Mouse (Mus musculus) frontal cortex, adult 2 months (tissue): ENCODE results near the gene Draxin. TPM values are rescaled to one million over a fixed set of nuclear protein-coding genes. Genes with fewer than 3 reads are reported as not detected.

ENCODE experiments used
- DNase-seq, 2 experiments: peaks; one replicate each; pipeline ENCODE4 v3.0.0; 2022; ENCODE audit warnings: low spot score in 1 of 2; ENCODE audit errors: extremely low spot score in 1 of 2
- polyA plus RNA-seq: library from polyadenylated mRNA; depleted of rRNA; stranded (reverse); fragments of >200 nt; gene quantifications from 2 replicates; pipeline ENCODE4 v1.2.3, GENCODE M21; 2012

The Draxin gene
- polyA plus RNA-seq, 1 experiment, result 1.2 TPM

- DNase-seq, result no peak
Measured at GRCm38 (mm10) chr4:148154006-148154405, 23.5 kb upstream of the Draxin start.

GRCm38 (mm10) chr4:148152547-148152946 lies 22.0 kb upstream of the Draxin start:
- no peak for DNase-seq

- peak; percentile 82 to 88 for DNase-seq
Measured at GRCm38 (mm10) chr4:148151267-148152168, 21.0 kb upstream of the Draxin start, which contains the start of gene Fbxo6. Gene Fbxo6 (minus strand): TSS chr4:148152140.

- no peak for DNase-seq
Measured at GRCm38 (mm10) chr4:148150953-148151266, 20.4 kb upstream of the Draxin start.

GRCm38 (mm10) chr4:148150242-148150641 lies 19.7 kb upstream of the Draxin start:
- no peak for DNase-seq

- no peak for DNase-seq
Measured at GRCm38 (mm10) chr4:148149540-148149939, 19.0 kb upstream of the Draxin start.

GRCm38 (mm10) chr4:148147714-148148113 lies 17.2 kb upstream of the Draxin start:
- DNase-seq, result no peak

GRCm38 (mm10) chr4:148143721-148144120 lies 13.2 kb upstream of the Draxin start:
- DNase-seq, result no peak

GRCm38 (mm10) chr4:148140098-148141011 lies 9.9 kb upstream of the Draxin start:
- peak; percentile 85 to 92 for DNase-seq

- no peak for DNase-seq
Measured at GRCm38 (mm10) chr4:148139767-148140097, 9.2 kb upstream of the Draxin start.

GRCm38 (mm10) chr4:148137503-148137902 lies 7.0 kb upstream of the Draxin start:
- DNase-seq, result no peak

- no peak for DNase-seq
Measured at GRCm38 (mm10) chr4:148134988-148135387, 4.5 kb upstream of the Draxin start.

- DNase-seq, result no peak
Measured at GRCm38 (mm10) chr4:148131497-148132081, 1.1 kb upstream of the Draxin start.

- DNase-seq, result no peak
Measured at GRCm38 (mm10) chr4:148130133-148130532, 365 bp downstream of the Draxin start, which contains the start of gene Mad2l2. Gene Mad2l2 (plus strand): TSS chr4:148130384.

- DNase-seq, result no peak
Measured at GRCm38 (mm10) chr4:148128672-148129071, 1.8 kb downstream of the Draxin start.

- DNase-seq, result no peak
Measured at GRCm38 (mm10) chr4:148128241-148128640, 2.3 kb downstream of the Draxin start.

GRCm38 (mm10) chr4:148122694-148123066 lies 7.8 kb downstream of the Draxin start:
- DNase-seq, result no peak

- DNase-seq, result no peak
Measured at GRCm38 (mm10) chr4:148121982-148122693, 8.4 kb downstream of the Draxin start.

- DNase-seq, result peak; percentile 33 to 56
Measured at GRCm38 (mm10) chr4:148121362-148121761, 9.1 kb downstream of the Draxin start.

- no peak for DNase-seq
Measured at GRCm38 (mm10) chr4:148120555-148120954, 9.9 kb downstream of the Draxin start.
